ENCODE assay signal across 8 mouse cellular contexts in the genomic region with DNA sequence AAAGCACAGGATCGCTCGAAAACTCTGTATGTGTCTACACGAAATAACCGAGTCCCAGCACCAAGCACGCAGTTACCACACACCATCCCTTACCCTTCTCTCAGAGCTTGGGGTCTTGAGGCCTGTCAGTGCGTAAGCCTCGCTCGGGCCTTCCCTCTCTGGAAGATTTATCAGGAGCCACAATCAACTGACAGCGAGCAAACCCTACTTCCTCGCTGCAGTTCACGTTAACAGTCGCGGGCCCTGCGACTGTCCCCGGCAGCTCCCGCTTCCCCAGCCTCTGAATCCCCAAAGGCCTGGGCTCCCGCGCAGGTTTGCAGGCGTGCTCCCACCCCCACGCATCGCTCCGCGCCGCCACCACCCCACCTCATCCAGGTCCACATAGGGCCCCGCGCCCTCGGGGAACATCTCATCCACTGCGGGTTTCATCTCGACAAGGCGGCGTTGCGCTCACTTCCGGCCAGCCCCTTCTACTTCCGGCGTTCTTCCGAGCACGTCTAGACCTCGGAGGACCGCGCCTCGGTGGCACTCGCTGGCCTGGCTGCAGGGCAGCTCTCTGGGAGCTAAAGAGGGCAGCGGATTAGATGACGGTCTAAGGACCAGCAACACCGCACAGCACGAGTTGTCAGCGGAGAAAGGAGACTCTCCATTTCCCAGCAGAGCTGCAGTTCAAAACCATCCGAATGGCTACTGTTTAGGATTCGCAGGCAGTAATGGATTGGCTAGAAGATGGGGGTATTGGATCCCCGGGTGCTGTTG. TPM values are rescaled to one million over a fixed set of nuclear protein-coding genes. Genes with fewer than 3 reads are reported as not detected.
DNase-seq lines count a peak whose midpoint lies in the region; ATAC-seq lines count a peak whose summit lies in the region.

Gene Cops9, minus strand, starts transcription at position 472 of the 759 bp plus-strand sequence.

- whole genome bisulfite sequencing in forebrain, embryonic 14.5 days, result 2% methylated on average over 50 of the region's 50 CpGs
- WGBS in neural tube, embryonic 15.5 days, result 1% methylated on average over 50 of the region's 50 CpGs

- intact Hi-C loops in heart, postnatal 14 days (cut with DNase I), result no loop called here

- peak within 1 kb of the TSS; percentile 88 for H3K9ac ChIP-seq in forebrain, embryonic 14.5 days (ENCODE audit: low read length)
- H3K9ac ChIP-seq in neural tube, embryonic 15.5 days (replicated peaks), result peak within 1 kb of the TSS; percentile 96

- no peaks in the 10 kb centered on the region for H3K9me3 ChIP-seq in forebrain, embryonic 14.5 days (replicated peaks; ENCODE audit: control insufficient read depth, low read length)
- no peaks in the 10 kb centered on the region for H3K9me3 ChIP-seq in neural tube, embryonic 15.5 days (replicated peaks)

- H3K27me3 ChIP-seq in forebrain, embryonic 14.5 days (replicated peaks; ENCODE audit: control insufficient read depth, insufficient read depth, low read length), result no peaks in the 10 kb centered on the region
- 0 out of 2 replicates have a peak, but pooled peaks cover 3% of the 10 kb centered on the region for H3K27me3 ChIP-seq in neural tube, embryonic 15.5 days (replicated peaks)

- H3K4me1 ChIP-seq in forebrain, embryonic 14.5 days (ENCODE audit: control insufficient read depth, insufficient read depth, low read length), result peaks cover 14% of the 10 kb centered on the region
- peaks cover 36% of the 10 kb centered on the region for H3K4me1 ChIP-seq in neural tube, embryonic 15.5 days

- peaks cover 28% of the 10 kb centered on the region for H3K36me3 ChIP-seq in forebrain, embryonic 14.5 days (ENCODE audit: control insufficient read depth, insufficient read depth, low read length)
- peaks cover 25% of the 10 kb centered on the region for H3K36me3 ChIP-seq in neural tube, embryonic 15.5 days

- DNase-seq in ES-CJ7 (ENCODE audit: low read depth, low spot score), result peak; percentile 90
- peak; percentile 90 for DNase-seq in cerebellum, adult 11 months
- peak; percentile 94 for DNase-seq in forebrain, embryonic 14.5 days (ENCODE audit: low spot score)
- DNase-seq in heart, postnatal 14 days, result peak; percentile 90 to 94
- DNase-seq in layer of hippocampus, adult 11-12 months (ENCODE audit: low spot score), result peak; percentile 89
- DNase-seq in lung, adult 18-20 months, result peak; percentile 86 to 90
- peak; percentile 87 for DNase-seq in testis, postnatal 14 days (ENCODE audit: low spot score)

- peak within 1 kb of the TSS; percentile 78 for H3K27ac ChIP-seq in forebrain, embryonic 14.5 days (ENCODE audit: low read depth, low read length)
- H3K27ac ChIP-seq in neural tube, embryonic 15.5 days (replicated peaks), result peak within 1 kb of the TSS; percentile 88

- peak; percentile 96 for ATAC-seq in forebrain, embryonic 14.5 days
- ATAC-seq in neural tube, embryonic 15.5 days (ENCODE audit: low FRiP score), result peak; percentile 95

- H3K4me3 ChIP-seq in forebrain, embryonic 14.5 days (ENCODE audit: low read depth, low read length), result peak within 1 kb of the TSS; percentile 80
- H3K4me3 ChIP-seq in neural tube, embryonic 15.5 days (replicated peaks), result peak within 1 kb of the TSS; percentile 93

- peak within 1 kb of the TSS; percentile 65 for H3K4me2 ChIP-seq in forebrain, embryonic 14.5 days (ENCODE audit: low read length)
- peak within 1 kb of the TSS; percentile 96 for H3K4me2 ChIP-seq in neural tube, embryonic 15.5 days

RNA-seq across cellular contexts. Expression of gene Cops9, which starts in this region (rescaled TPM):
- 509 and 677 TPM in 2 replicates for polyA plus RNA-seq in forebrain, embryonic 14.5 days (2014; fragmentation: Nextera tagmentation; extraction: Ambion mirVana)
- 100 to 1,000 TPM; 217 to 236 TPM for total RNA-seq in heart, postnatal 14 days (2021)
- 541 and 661 TPM in 2 replicates for polyA plus RNA-seq in neural tube, embryonic 15.5 days (2015; fragmentation: Nextera tagmentation; extraction: Ambion mirVana)

Comparison
In these comparisons a context has a peak if more than half of its experiments do, and no peak if none do; other contexts are left out.
1. Peak in every context shown above with its lines: DNase-seq, ATAC-seq, H3K4me3 ChIP-seq and H3K27ac ChIP-seq.